Mouse (Mus musculus) testis, adult 2 months (tissue): ENCODE results near the gene Pgrmc2. TPM values are rescaled to one million over a fixed set of nuclear protein-coding genes. Genes with fewer than 3 reads are reported as not detected.

Experiments
- H3K27ac ChIP-seq: fragments of 200-500 bp; 2 replicates; pipeline ENCODE4 v1.5.1; 2012; ENCODE audit warnings: low read depth, low read length; ENCODE audit not compliant: control insufficient read depth, insufficient read depth
- H3K27me3 ChIP-seq: fragments of 200-500 bp; 2 replicates; pipeline ENCODE4 v1.6.1; 2012; ENCODE audit warnings: mild to moderate bottlenecking, low read length, moderate library complexity; ENCODE audit not compliant: control insufficient read depth, insufficient read depth
- H3K36me3 ChIP-seq: fragments of 200-500 bp; 2 replicates; pipeline ENCODE4 v1.6.1; 2012; ENCODE audit warnings: mild to moderate bottlenecking, low read length; ENCODE audit not compliant: control insufficient read depth, insufficient read depth
- H3K4me1 ChIP-seq: fragments of 200-500 bp; 2 replicates; pipeline ENCODE4 v1.6.1; 2012; ENCODE audit warnings: low read length; ENCODE audit not compliant: control insufficient read depth, insufficient read depth
- H3K4me3 ChIP-seq: fragments of 200-500 bp; 2 replicates; pipeline ENCODE4 v1.5.1; 2012; ENCODE audit warnings: low read depth, mild to moderate bottlenecking, low read length, moderate library complexity, mixed read lengths; ENCODE audit not compliant: control insufficient read depth
- CTCF ChIP-seq: fragments of 200-500 bp; IDR thresholded peaks from 2 replicates; pipeline ENCODE4 v1.5.1; 2012; ENCODE audit warnings: low read depth, mild to moderate bottlenecking, inconsistent platforms, low read length, moderate library complexity; ENCODE audit not compliant: control insufficient read depth, insufficient read depth, insufficient replicate concordance
- POLR2A ChIP-seq: fragments of 200-500 bp; IDR thresholded peaks from 2 replicates; pipeline ENCODE4 v1.6.1; 2012; ENCODE audit warnings: low read depth, mild to moderate bottlenecking, inconsistent platforms, low read length, moderate library complexity; ENCODE audit not compliant: control insufficient read depth
- polyA plus RNA-seq: library from polyadenylated mRNA; depleted of rRNA; stranded (reverse); fragments of >200 nt; gene quantifications from 2 replicates; pipeline ENCODE4 v1.2.3, GENCODE M21; 2012

The Pgrmc2 gene
- polyA plus RNA-seq, 1 experiment, result 36.1 TPM

GRCm38 (mm10) chr3:41075376-41075775, 7.5 kb downstream of the Pgrmc2 start:
- Histone ChIP-seq H3K4me3 (no peak overlapping the region), H3K36me3 (no peaks in the 10 kb centered on the region), H3K27me3 (no peaks in the 10 kb centered on the region), H3K27ac (no peak overlapping the region), H3K4me1 (no peaks in the 10 kb centered on the region)
- no peak for TF ChIP-seq POLR2A
- no peak for TF ChIP-seq CTCF

DNA sequence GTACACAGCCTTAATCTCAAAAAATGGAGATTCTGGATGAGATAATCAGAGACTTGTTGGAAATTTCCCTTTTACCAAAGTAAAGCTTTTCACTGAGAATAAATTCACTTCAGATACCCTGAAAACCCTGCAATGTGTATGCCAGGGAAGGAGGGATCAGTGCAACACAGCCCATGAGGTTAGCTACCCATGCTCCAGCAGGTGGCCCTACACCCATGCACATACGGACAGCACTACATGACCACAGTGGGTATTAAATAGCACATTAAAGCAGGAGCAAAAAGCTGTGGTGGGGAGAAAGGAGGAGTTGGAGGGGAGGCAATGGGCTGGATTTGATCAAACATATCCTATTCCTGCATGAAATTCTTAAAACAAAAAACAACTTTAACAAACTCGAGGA, 12.3 kb downstream of the Pgrmc2 start:
- Histone ChIP-seq H3K27ac (no peak overlapping the region), H3K4me1 (no peaks in the 10 kb centered on the region), H3K27me3 (no peaks in the 10 kb centered on the region), H3K36me3 (no peaks in the 10 kb centered on the region), H3K4me3 (no peak overlapping the region)
- no peak for TF ChIP-seq POLR2A

DNA sequence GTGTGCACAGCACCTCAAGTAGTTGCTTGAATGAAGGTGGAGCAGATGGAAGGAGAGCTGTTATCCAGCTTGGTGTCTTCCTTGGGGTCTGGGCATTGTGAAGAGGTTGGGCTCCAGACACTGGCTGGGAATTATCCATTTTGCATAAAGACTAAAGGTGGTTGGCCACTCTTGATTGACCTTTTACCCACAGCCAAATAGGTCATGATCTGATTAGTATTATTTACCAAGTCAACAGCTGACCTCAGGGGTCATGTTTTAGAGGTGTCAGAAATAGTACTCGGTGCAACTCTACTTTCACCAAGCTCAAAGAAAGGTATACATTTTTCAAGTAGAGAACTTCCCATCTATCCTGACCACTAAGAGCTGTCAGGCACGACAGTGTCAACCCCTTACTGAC, 17.5 kb downstream of the Pgrmc2 start:
- no peaks in the 10 kb centered on the region for H3K4me1 ChIP-seq
- H3K4me3 ChIP-seq, result no peak overlapping the region
- H3K27me3 ChIP-seq, result no peaks in the 10 kb centered on the region
- TF ChIP-seq CTCF, result no peak
- no peak overlapping the region for H3K27ac ChIP-seq
- H3K36me3 ChIP-seq, result no peaks in the 10 kb centered on the region

DNA sequence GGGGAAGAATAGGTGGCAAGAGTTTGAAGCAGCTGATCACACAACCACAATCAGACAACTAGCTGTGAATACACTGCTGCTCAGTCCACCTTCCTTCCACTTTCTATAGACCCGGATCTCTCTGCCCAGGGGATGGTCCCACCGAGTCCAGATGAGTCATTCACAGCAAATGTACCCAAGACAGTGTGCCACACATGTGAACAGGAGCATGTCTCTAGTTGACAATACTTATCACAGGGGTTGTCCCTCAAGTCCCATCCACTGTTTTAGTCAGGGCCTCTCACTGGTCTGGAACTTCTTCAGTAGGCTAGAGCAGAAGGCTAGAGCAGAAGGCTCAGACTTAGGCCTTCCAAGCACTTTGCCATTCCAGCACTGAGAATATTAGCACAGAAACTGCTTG, 20.1 kb downstream of the Pgrmc2 start:
- H3K36me3 ChIP-seq, result no peaks in the 10 kb centered on the region
- H3K27ac ChIP-seq, result no peak overlapping the region
- H3K27me3 ChIP-seq, result no peaks in the 10 kb centered on the region
- H3K4me3 ChIP-seq, result no peak overlapping the region
- H3K4me1 ChIP-seq, result no peaks in the 10 kb centered on the region
- no peak for TF ChIP-seq CTCF
- no peak for TF ChIP-seq POLR2A

- Histone ChIP-seq H3K27me3 (no peaks in the 10 kb centered on the region), H3K4me1 (no peaks in the 10 kb centered on the region), H3K27ac (no peak overlapping the region), H3K36me3 (no peaks in the 10 kb centered on the region), H3K4me3 (no peak overlapping the region)
- TF ChIP-seq POLR2A (no peak), CTCF (no peak)
These were observed 20.8 kb downstream of the Pgrmc2 start for GRCm38 (mm10) chr3:41061831-41062565.

DNA sequence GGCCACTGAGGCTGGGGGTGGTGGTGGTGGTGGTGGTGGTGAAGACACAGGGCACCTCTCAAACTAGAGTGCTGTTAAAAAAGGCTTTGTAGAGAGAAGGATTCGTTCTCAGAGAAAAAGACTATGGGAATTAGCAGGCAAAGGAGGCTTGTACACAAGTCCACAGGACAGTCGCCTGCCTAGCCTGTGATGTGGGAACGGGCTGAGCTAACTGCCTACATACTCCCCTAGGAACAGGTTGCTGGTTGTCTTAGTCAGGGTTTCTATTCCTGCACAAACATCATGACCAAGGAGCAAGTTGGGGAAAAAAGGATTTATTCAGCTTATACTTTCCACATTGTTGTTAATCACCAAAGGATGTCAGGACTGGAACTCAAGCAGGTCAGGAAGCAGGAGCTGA, 23.6 kb downstream of the Pgrmc2 start:
- Histone ChIP-seq H3K27me3 (no peaks in the 10 kb centered on the region), H3K36me3 (no peaks in the 10 kb centered on the region), H3K27ac (no peak overlapping the region), H3K4me3 (no peak overlapping the region), H3K4me1 (no peaks in the 10 kb centered on the region)
- TF ChIP-seq POLR2A (no peak), CTCF (no peak)

DNA sequence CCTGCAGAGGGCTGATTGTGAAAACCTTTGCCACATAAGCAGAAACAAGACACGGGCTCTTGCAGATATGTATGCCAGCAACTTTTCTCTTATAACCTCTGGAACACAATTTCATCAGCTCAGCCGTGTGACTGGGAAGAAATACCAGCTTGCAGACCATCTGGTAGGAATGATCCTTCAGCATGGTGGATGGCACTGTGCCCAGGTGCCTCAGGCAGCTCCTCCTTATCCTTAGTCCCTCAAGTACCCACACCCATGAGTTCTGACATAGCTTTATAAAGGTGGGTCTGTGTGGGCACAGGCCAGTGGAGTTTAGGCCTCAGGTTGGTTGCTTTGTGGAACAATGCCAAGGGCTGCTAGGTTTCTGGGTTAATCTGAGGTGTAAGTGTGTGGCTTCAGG, 24.5 kb downstream of the Pgrmc2 start:
- Histone ChIP-seq H3K27ac (no peak overlapping the region), H3K4me3 (no peak overlapping the region), H3K4me1 (no peaks in the 10 kb centered on the region), H3K27me3 (no peaks in the 10 kb centered on the region), H3K36me3 (no peaks in the 10 kb centered on the region)
- TF ChIP-seq POLR2A (no peak), CTCF (no peak)

- Histone ChIP-seq H3K27me3 (no peaks in the 10 kb centered on the region), H3K36me3 (no peaks in the 10 kb centered on the region), H3K4me1 (no peaks in the 10 kb centered on the region), H3K27ac (no peak overlapping the region), H3K4me3 (no peak overlapping the region)
- TF ChIP-seq POLR2A, result no peak
- no peak for TF ChIP-seq CTCF
These were observed 29.5 kb downstream of the Pgrmc2 start for GRCm38 (mm10) chr3:41053334-41053733.
